Mouse (Mus musculus) midbrain, embryonic 14.5 days (tissue): ENCODE data around the gene Abtb2. TPM values are rescaled to one million over a fixed set of nuclear protein-coding genes. Genes with fewer than 3 reads are reported as not detected.

Experiments
- ATAC-seq: fragments of 200-750 bp; cut with Nextera tagmentation; 2 replicates; pipeline ENCODE4 v1.8.0; 2017; ENCODE audit warnings: moderate number of reproducible peaks, moderate library complexity; ENCODE audit not compliant: low FRiP score, low TSS enrichment
- DNase-seq: peaks from one replicate; pipeline ENCODE4 v3.0.0-alpha.2; 2015
- H3K27ac ChIP-seq: fragments of 300-500 bp; sonication (generic); replicated peaks from 2 replicates; pipeline ENCODE4 v1.5.1; 2014; ENCODE audit warnings: mild to moderate bottlenecking, low read depth, low read length, moderate library complexity
- H3K27me3 ChIP-seq: fragments of 300-500 bp; sonication (generic); 2 replicates; pipeline ENCODE4 v1.6.1; 2014; ENCODE audit warnings: low read length, control low read depth, mixed read lengths; ENCODE audit not compliant: control insufficient read depth, insufficient read depth
- H3K36me3 ChIP-seq: fragments of 300-500 bp; sonication (generic); 2 replicates; pipeline ENCODE4 v1.6.1; 2014; ENCODE audit warnings: low read length, control low read depth; ENCODE audit not compliant: control insufficient read depth, insufficient read depth
- H3K4me1 ChIP-seq: fragments of 300-500 bp; sonication (generic); 2 replicates; pipeline ENCODE4 v1.6.1; 2014; ENCODE audit warnings: mild to moderate bottlenecking, antibody characterized with exemption, low read length, control low read depth; ENCODE audit not compliant: control insufficient read depth, insufficient read depth
- H3K4me2 ChIP-seq: fragments of 300-500 bp; sonication (generic); 2 replicates; pipeline ENCODE4 v1.6.1; 2014; ENCODE audit warnings: mild to moderate bottlenecking, low read length, moderate library complexity
- H3K4me3 ChIP-seq: fragments of 300-500 bp; sonication (generic); replicated peaks from 2 replicates; pipeline ENCODE4 v1.5.1; 2014; ENCODE audit warnings: low read depth, low read length
- H3K9ac ChIP-seq: fragments of 300-500 bp; sonication (generic); replicated peaks from 2 replicates; pipeline ENCODE4 v1.6.1; 2014; ENCODE audit warnings: mild to moderate bottlenecking, low read length, moderate library complexity
- H3K9me3 ChIP-seq: fragments of 300-500 bp; sonication (generic); 2 replicates; pipeline ENCODE4 v1.6.1; 2016; ENCODE audit warnings: low read length, control low read depth, mixed read lengths; ENCODE audit not compliant: control insufficient read depth
- WGBS: fragments of 180-500 bp; shearing (Covaris S2); extraction: QIAGEN DNeasy Blood & Tissue Kit; methylation state at CpG from one replicate; pipeline ENCODE4 v1.1.7; 2014; 5-methylcytosine and 5-hydroxymethylcytosine counted together
- polyA plus RNA-seq: library from polyadenylated mRNA; unstranded; fragments of >200 nt; fragmentation: Nextera tagmentation; extraction: Ambion mirVana; gene quantifications from 2 replicates; pipeline ENCODE4 v1.2.1, GENCODE M21; 2014

Abtb2 gene
- polyA plus RNA-seq, 1 experiment from 2014 or later, result 10.2 TPM

DNA sequence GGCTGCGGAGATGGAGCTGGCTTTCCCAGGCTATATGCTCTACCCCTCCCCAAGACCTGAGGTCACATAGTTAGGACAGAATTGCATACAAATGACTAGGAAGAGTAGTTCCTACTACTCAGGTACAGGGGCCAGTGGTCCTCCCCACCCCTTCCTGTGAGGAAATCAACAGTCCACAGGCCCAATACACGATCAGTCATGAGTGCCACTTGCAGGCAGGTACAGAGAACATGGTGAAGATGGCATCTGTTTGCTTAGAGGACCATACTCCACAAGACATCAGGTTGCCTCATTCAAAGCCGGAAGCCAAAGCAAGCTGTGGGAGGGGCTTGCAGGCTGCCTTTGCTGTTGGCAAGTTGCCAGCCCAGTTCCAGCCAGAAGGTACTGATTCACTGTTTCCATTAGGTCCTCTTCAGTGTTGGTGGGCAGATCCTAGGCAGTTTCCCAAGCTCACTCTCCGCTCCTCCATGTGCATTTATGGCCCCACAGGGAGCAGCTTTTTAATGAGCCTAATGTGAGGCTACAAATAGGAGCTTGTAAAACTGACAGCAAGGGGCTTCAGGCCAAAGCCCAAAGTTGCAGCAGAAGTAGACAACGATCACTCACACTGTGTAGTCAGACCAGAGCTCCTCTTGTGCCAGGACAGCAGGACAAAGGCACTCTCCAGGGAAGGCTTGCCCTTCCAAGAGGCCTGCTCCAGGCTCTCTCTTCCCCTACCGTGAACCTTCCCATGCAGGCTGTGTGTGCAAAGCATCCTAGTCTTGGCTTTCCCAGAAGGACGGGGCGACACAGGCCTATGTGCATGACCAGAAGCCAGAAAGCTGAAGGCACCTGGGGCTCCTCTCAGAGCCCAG lies 102.1 kb downstream of the Abtb2 start:
- DNase-seq (peak; percentile 63), ATAC-seq (peak; percentile 25; the same call in 1 of the 2 replicates)
- 62% methylated on average over 8 of the region's 8 CpGs for WGBS
- Histone ChIP-seq H3K9ac (no peak overlapping the region), H3K27ac (no peak overlapping the region), H3K4me2 (no peak overlapping the region), H3K27me3 (no peaks in the 10 kb centered on the region), H3K9me3 (no peaks in the 10 kb centered on the region), H3K36me3 (no peaks in the 10 kb centered on the region), H3K4me3 (no peak overlapping the region), H3K4me1 (peaks cover 8% of the 10 kb centered on the region; the same call in 1 of the 2 replicates)

DNA sequence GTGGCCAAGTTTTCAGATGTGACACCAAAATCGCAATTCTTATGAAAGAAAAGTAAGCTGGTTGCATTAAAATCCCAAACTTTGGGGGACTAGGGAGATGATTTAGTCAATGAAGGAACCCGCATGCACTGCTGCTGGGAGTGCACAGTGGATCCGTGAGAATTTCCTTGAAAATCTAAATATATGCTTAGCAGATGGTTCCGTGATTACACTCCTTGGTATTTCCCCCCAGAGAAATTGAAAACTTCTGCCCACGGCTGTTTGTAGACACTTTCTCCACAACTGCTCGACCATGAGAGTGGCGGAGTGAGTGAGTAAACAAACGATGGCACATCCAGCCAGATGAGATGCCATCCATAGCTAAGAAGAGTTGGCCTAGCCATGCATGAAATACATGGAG lies 102.8 kb downstream of the Abtb2 start:
- no peak overlapping the region for H3K4me2 ChIP-seq
- H3K27me3 ChIP-seq, result no peaks in the 10 kb centered on the region
- ATAC-seq (no peak), DNase-seq (no peak)
- H3K4me1 ChIP-seq, result peaks cover 8% of the 10 kb centered on the region; the same call in 1 of the 2 replicates
- no peak overlapping the region for H3K9ac ChIP-seq
- H3K9me3 ChIP-seq, result no peaks in the 10 kb centered on the region
- WGBS, result 85% methylated on average over 8 of the region's 8 CpGs
- H3K27ac ChIP-seq, result no peak overlapping the region
- no peak overlapping the region for H3K4me3 ChIP-seq
- no peaks in the 10 kb centered on the region for H3K36me3 ChIP-seq

DNA sequence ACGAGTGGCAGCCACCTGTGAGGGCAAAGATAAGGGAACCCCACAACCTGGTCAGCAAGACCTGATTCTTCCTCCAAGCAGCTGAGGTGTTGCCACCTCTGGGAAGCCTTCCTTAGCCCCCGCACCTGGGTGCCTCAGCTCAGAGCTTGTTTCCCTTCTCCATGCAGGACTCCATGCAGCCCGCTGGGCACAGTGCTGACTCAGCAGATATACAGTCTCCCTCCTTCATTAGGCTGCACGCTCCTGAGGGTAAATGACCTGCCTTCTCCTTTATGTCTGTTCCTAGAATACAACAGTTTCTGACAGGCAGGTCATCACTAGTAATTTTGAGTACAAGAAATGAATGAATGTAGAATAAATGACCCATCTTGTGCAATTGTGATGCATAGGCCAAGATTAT lies 103.5 kb downstream of the Abtb2 start:
- no peak for ATAC-seq
- H3K9me3 ChIP-seq, result no peaks in the 10 kb centered on the region
- no peak for DNase-seq
- no peak overlapping the region for H3K4me2 ChIP-seq
- H3K4me3 ChIP-seq, result no peak overlapping the region
- H3K36me3 ChIP-seq, result no peaks in the 10 kb centered on the region
- H3K4me1 ChIP-seq, result peaks cover 8% of the 10 kb centered on the region; the same call in 1 of the 2 replicates
- no peak overlapping the region for H3K27ac ChIP-seq
- WGBS, result 75% methylated on average over 4 of the region's 4 CpGs
- H3K27me3 ChIP-seq, result no peaks in the 10 kb centered on the region
- H3K9ac ChIP-seq, result no peak overlapping the region

DNA sequence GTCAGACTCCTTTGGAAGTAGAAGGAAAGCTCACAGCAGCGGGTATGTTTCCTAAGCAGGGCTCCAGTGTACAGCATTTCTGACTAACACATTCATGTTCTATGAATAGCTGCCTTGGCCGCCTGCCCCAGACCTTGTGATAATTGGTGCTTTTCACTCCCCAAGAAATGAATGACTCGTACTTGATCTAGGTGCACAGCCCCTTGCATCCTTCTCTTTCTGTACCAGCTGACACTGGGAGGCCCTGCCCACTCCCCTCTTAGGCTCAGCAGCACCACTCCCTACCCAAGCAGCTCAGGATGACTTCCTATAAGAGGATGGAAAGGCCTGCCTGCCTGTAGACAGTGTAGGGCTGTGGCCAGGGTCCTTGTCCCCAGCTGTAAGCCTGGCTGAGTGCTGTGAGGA lies 104.2 kb downstream of the Abtb2 start:
- peak; percentile 68 for ATAC-seq

DNA sequence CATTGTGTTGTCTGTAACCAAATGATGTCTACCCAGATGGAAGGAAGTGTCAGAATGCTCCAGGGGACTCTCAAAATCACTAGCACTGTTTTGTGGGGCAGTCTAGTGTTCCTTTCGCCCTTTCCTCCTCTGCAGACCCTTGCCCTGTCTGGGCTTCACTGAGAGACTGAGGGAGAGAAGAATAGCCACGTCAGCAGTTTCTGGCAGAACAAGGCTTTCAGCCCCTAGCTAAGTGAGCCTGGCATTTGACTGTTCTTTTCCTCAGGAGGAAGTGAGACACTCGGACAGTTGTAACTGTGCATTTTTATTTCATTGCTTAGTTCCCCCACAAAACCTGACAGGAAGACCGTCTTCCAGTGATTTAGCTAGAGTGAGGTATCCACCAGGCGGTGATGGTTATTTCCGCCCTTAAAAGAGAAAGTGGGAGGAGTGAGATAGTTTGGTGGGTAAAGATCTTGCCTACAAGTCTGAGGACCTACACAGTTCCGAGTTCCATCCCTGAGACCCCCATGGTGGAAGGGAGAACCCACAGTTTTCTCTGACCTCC lies 106.5 kb downstream of the Abtb2 start:
- H3K9ac ChIP-seq, result no peak overlapping the region
- DNase-seq (no peak), ATAC-seq (no peak)
- H3K4me1 ChIP-seq, result peaks cover 8% of the 10 kb centered on the region; the same call in 1 of the 2 replicates
- H3K4me2 ChIP-seq, result no peak overlapping the region
- H3K27me3 ChIP-seq, result no peaks in the 10 kb centered on the region
- WGBS, result 86% methylated on average over 7 of the region's 7 CpGs
- H3K4me3 ChIP-seq, result no peak overlapping the region
- H3K36me3 ChIP-seq, result no peaks in the 10 kb centered on the region
- no peak overlapping the region for H3K27ac ChIP-seq
- no peaks in the 10 kb centered on the region for H3K9me3 ChIP-seq

More for the DNA sequence above, 104.2 kb downstream of the Abtb2 start:
- H3K9me3 ChIP-seq, result no peaks in the 10 kb centered on the region
- DNase-seq, result peak; percentile 62
- no peaks in the 10 kb centered on the region for H3K27me3 ChIP-seq
- no peak overlapping the region for H3K4me3 ChIP-seq
- 0 out of 2 replicates have a peak overlapping the region, but pooled peaks have one; percentile 17 for H3K27ac ChIP-seq
- H3K4me1 ChIP-seq, result peaks cover 8% of the 10 kb centered on the region; the same call in 1 of the 2 replicates
- H3K9ac ChIP-seq, result no peak overlapping the region
- 52% methylated on average over 3 of the region's 3 CpGs for WGBS
- H3K36me3 ChIP-seq, result no peaks in the 10 kb centered on the region
- no peak overlapping the region for H3K4me2 ChIP-seq

DNA sequence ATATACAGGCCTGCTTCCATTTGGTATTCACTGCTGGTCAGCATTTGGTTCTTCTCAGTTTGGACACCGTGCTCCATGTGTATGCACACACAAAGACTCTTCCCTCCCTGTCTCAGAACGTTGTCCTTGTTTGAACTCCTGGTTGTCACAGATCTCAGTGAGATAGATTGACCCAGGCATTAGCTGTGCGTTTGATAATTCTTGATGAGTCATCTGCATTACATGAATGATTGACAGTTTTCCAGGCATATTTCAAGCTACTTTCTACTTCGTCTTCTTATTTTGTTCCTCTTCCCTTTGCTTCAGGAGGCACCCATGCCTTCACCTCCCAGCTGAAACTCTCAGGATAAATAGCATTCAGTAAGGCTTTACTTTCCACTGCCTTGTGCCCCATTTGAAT lies 107.5 kb downstream of the Abtb2 start:
- Histone ChIP-seq H3K36me3 (no peaks in the 10 kb centered on the region), H3K4me2 (no peak overlapping the region), H3K4me3 (no peak overlapping the region), H3K4me1 (0 out of 2 replicates have a peak, but pooled peaks cover 6% of the 10 kb centered on the region), H3K27me3 (no peaks in the 10 kb centered on the region), H3K9ac (no peak overlapping the region), H3K9me3 (no peaks in the 10 kb centered on the region), H3K27ac (no peak overlapping the region)
- no peak for DNase-seq
- 90% methylated on average over 4 of the region's 4 CpGs for WGBS
- ATAC-seq, result no peak

DNA sequence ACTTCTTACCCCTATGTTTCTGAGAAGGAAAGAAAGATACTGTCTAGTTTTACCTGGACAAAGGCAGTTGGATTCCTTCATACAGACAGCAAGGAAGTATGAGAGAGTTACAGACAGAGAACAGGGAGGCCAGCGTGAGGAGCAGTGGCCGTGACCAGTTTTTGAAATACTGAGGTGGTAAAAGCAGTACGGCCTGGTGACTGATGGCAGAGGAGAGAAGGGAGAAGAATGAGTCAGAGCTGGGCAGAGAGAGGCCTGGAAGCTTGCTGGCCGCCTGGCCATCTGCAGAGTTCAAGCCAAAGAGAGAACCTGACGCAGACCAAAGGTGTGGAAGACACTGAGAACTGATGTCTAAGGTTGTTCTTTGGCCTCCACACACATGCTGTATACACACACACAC lies 109.3 kb downstream of the Abtb2 start:
- no peak overlapping the region for H3K4me3 ChIP-seq
- no peak for DNase-seq
- WGBS, result 90% methylated on average over 5 of the region's 5 CpGs
- H3K27me3 ChIP-seq, result no peaks in the 10 kb centered on the region
- H3K4me2 ChIP-seq, result no peak overlapping the region
- no peak for ATAC-seq
- H3K36me3 ChIP-seq, result no peaks in the 10 kb centered on the region
- no peaks in the 10 kb centered on the region for H3K4me1 ChIP-seq
- H3K9ac ChIP-seq, result no peak overlapping the region
- no peaks in the 10 kb centered on the region for H3K9me3 ChIP-seq
- H3K27ac ChIP-seq, result no peak overlapping the region

DNA sequence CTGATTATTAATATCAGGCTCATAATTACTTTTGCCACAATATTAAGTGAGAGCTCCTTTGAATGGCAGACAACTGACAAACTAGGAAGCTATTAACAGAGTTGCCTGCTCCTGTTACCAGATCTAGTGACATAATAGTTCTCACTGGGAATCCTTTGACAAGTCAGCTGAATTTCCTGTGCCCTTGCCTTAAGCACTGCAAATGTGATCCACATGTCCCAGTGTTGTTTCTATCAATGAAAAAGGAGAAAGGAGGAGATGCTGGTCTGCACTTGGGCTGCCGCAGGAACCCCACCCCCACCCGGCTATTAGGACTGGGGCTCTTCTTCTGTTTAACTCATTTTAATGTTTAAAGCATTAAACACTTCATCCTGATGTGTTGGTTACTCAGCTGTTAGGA lies 110.7 kb downstream of the Abtb2 start:
- Histone ChIP-seq H3K4me3 (no peak overlapping the region), H3K9me3 (no peaks in the 10 kb centered on the region), H3K36me3 (no peaks in the 10 kb centered on the region), H3K27ac (no peak overlapping the region), H3K27me3 (no peaks in the 10 kb centered on the region), H3K4me2 (no peak overlapping the region), H3K4me1 (no peaks in the 10 kb centered on the region), H3K9ac (no peak overlapping the region)
- 71% methylated on average over 2 of the region's 2 CpGs for WGBS
- DNase-seq (no peak), ATAC-seq (no peak)
